ENCODE assay signal across 6 mouse cellular contexts in the genomic region with DNA sequence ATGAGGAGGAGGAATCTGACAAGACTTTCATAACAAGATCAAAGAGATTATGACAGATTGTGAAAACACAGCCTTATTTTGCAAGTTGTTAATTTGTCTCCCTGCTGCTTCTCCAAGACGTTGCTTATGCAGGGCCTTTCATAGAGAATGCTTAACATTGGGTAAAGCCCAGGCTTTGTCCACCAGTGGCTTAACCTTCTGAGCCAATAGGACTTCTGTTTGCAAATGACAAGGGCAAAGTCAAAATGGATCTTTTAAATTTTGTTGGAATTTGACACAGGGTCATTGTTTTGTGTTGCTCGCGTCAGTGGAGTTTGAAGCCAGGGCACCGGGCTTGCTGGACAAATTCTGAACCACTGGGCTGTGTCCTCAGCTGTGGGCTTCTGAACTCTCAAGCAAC.
"Had no signal": no experiment of that assay in that cellular context is flagged by ENCODE, and none has a peak within 500 bp of the region (broad histone marks: within the 10 kb centered on the region; RNA-seq: fewer than 3 reads in every experiment).

No protein-coding gene starts in this region.

- DNase-seq: lung, adult 2 months; lung, postnatal 14 days; lung, postnatal 36 days; right cerebral cortex, postnatal 14 days; thymus, adult 2 months; thymus, postnatal 36 days had no signal
